Mouse (Mus musculus): ENCODE results near the gene Pak7. TPM values are rescaled to one million over a fixed set of nuclear protein-coding genes. Genes with fewer than 3 reads are reported as not detected.

Gene Pak7
- 0.17 TPM for polyA plus RNA-seq (2017; shearing (Covaris generic))

DNA sequence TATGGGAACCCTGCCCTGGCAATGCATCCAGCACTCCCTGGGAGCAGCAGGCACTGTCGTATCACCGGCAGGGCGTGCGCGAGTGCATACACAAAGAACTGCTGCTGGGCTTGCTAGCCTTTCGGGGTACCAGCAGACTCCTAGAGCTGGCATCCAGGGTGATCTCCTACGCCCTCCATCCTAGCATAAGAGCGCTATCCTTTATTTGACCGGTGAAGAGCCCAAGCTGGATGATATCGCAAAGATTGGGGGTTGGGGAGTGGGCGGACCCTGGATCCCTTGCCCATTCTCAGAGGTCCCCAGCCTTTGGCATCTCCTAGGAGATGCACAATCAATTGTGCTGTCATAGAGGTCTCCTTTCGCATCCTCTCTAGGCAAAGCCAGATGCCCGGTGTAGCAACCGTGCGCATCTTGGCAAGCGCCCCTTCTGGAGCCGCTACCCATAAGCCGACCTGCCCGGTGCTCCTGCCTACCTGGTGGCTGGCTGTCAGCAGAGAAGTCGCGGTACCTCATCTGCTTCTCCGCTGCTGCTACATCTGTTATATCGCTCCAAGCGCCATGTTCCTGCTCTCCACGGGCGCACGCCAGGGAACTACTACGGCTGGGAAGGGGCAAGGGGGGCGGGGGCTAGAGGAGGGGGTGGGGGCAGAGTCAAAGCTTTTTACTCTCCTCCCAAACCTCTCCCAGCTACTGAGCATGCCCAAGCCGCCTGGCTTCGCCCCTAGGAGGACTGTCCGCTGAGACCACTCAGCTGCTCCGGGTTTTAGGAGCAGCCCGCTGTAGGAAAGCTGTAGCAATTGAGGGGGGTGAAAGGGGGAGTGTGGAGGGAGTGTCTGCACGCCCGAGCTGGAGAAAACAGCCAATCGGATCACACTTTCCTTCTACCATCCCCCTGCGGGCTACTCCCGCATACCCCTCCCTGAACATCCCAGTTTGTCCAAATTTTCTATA, at the start of gene Pak7:
Gene Pak7, minus strand, starts transcription at position 787 of the 951 bp plus-strand sequence.

DNA sequence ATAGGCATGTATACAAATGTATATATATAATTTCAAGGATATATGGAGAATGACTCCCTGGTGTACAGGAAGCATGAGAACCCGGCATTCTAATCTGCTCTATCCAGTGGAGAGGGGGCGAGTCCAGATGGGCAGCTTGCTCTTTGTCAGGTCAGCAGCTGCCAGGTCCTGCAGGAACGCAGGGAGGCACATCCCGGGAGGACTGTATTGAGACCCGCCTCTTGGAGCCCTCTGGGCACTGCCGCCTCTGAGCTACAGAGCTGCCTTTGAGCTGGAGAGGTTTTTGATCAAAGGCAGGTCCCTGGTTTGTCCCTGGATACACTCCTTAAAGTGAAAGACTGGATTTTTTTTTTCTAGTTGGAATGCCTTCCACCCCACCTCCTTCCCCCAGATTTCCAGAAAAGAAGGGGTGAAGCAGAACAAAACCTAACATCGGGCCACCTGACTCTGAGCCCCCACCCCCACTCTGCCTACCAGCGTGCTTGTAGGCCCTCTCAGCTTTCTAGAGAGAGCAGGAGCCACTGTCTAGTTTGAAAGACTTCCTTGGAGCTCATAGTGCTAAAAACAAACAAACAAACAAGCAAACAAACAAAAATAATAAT, 336.0 kb downstream of the Pak7 start, which contains the start of gene Lamp5:
Gene Lamp5, plus strand, starts transcription at position 552 of the 602 bp plus-strand sequence.

Other genes with a start within 250 kb of the Pak7 start
- gene Ankef1, start 113.9 kb upstream of the Pak7 start, polyA plus RNA-seq (2017; shearing (Covaris generic)) = 0.11 TPM

Data from effector memory CD4-positive, alpha-beta T cell, adult 5 months (primary cell).